Mouse (Mus musculus) WW6 (cell line): Measurements from ENCODE around the gene Fbxo47.

ENCODE experiments used
- DNase-seq: peaks from one replicate; pipeline ENCODE4 v3.0.0-alpha.2; 2013; ENCODE audit warnings: low read depth, low spot score

Gene Fbxo47

DNA sequence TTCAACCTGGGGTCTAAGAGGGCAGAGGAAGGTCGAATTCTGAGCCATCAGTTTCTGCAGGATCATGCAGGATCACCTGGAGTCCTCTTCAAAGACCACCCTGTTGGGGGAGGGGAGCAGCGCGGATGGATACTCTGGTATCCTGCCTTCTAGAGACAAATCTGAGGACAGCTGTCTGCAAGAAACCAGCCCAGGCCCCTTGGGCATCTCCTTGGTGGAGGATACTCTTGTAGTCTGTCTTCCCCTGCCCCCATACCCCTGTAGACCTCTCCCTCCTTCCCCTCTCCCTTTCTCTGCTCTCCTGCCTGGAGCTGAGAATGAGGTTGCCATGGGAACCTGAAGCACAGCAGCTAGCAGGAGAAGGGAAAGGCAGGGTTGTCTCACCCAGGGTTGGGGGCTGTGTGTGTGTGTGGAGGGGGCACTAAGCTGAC is 71.4 kb downstream of the Fbxo47 start:
- DNase-seq: no peak

DNA sequence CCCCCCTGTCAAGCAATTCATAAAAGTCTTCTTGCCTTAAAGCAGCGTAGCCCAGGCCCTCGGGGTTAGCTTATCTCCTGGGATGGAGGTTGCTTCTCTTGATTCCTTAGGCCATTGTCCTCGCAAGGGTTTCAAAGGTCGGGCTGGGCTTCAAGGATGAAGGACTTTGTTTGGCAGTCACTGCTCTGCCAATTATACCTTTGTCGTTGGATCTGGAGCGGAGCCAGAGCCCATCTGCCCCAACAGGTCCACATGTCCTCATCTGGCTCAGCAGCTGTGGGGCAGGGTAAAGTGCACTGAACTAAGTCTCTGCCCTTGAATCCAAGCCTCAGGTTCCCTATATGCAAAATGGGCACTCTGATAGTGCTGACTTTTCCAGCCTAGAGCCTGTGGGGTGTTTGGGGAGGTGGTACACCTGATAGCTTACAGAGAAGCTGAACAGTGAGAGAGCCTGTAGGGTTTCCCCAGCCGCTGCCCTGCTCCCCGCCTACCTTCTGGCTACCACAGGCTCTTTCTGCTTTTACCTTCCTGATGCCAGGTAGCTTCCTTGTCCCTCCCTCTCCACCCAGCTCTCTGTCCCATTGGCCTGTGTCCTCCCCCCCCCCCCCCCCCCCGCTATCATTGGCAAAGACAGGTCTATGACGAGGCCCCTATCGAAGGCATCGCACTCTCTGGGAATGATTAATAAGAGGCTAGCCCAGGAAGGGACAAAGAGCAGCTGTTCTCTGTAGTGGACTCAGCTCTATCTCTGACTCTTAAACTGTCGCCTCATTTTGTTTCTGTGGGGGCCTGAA is 72.2 kb downstream of the Fbxo47 start:
- no peak for DNase-seq

- DNase-seq: no peak
Measured at GRCm38 (mm10) chr11:97810970-97811369, 73.0 kb downstream of the Fbxo47 start.

DNA sequence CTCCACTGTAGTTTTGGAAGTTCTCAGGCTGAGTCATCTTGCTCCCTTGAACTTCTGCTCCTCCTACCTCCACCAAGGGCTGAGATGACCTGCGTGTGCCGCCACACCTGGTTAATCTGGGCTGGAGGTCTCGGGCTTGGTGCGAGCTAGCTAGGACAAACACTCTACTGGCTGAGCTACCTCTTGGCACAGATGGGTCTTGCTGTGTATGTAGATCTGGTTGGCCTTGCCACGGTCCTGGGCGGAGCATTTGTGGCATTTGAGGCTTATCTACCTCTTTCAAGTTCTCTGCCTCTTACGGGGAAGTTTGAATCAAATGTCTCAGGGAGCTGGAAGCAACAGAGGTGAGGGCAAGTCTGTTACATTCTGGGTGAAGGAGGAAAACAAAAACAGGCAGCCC is 73.6 kb downstream of the Fbxo47 start:
- DNase-seq: no peak

GRCm38 (mm10) chr11:97809235-97810121 is 74.5 kb downstream of the Fbxo47 start:
- no peak for DNase-seq

GRCm38 (mm10) chr11:97808621-97809234 is 75.2 kb downstream of the Fbxo47 start:
- no peak for DNase-seq

- DNase-seq: no peak
Measured at GRCm38 (mm10) chr11:97808093-97808492, 75.9 kb downstream of the Fbxo47 start.

- DNase-seq: no peak
Measured at GRCm38 (mm10) chr11:97807626-97808025, 76.3 kb downstream of the Fbxo47 start.

- DNase-seq: no peak
Measured at GRCm38 (mm10) chr11:97806613-97806964, 77.4 kb downstream of the Fbxo47 start.

- no peak for DNase-seq
Measured at GRCm38 (mm10) chr11:97805662-97806612, 78.0 kb downstream of the Fbxo47 start.

GRCm38 (mm10) chr11:97804841-97805661 is 78.9 kb downstream of the Fbxo47 start:
- DNase-seq: no peak

DNA sequence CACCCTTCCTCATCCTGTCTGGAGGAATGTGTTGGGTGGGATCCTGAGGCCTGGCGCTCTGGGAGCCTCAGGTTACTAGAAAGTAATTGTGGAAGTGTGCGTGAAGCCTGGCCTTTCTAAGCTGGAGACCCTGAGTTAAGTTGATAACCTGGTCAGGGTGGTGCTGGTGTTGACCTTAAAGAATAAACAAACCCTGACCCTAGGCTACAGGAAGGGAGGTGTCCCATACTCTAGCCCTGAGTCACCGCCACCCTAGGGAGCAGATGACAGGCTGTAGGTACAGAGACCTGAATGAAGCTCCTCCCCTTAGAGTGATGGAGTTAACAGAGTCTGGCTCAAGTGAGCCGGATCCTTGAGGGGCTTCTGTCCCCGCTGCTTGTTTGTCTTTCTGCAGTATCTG is 80.1 kb downstream of the Fbxo47 start:
- no peak for DNase-seq
